Mouse (Mus musculus) left cerebral cortex, adult 8-10 months (tissue): ENCODE results near the gene Sfmbt2. TPM values are rescaled to one million over a fixed set of nuclear protein-coding genes. Genes with fewer than 3 reads are reported as not detected.

Source experiments
- DNase-seq, 2 experiments: peaks; one replicate each; pipeline ENCODE4 v3.0.0; 2022; ENCODE audit warnings: low spot score in 2 of 2
- total RNA-seq, 4 experiments: library from RNA; stranded (reverse); gene quantifications; 2 replicates each; pipeline ENCODE4 v1.2.4; 2022

Gene Sfmbt2
- total RNA-seq, 4 experiments from 2014 or later, result 2.6 to 4.3 (median 2.7) TPM

GRCm38 (mm10) chr2:10372321-10372723 is 2.0 kb downstream of the Sfmbt2 start:
- peak in 1 of 2 experiments; percentile 31 for DNase-seq

GRCm38 (mm10) chr2:10372776-10373507 is 2.6 kb downstream of the Sfmbt2 start:
- DNase-seq, result no peak

- no peak for DNase-seq
Measured at GRCm38 (mm10) chr2:10373508-10374206, 3.3 kb downstream of the Sfmbt2 start.

- no peak for DNase-seq
Measured at GRCm38 (mm10) chr2:10374207-10375023, 4.1 kb downstream of the Sfmbt2 start.

GRCm38 (mm10) chr2:10375024-10375372 is 4.7 kb downstream of the Sfmbt2 start:
- DNase-seq, result no peak

GRCm38 (mm10) chr2:10389988-10390387 is 19.7 kb downstream of the Sfmbt2 start:
- DNase-seq, result no peak

- DNase-seq, result no peak
Measured at GRCm38 (mm10) chr2:10390791-10391190, 20.5 kb downstream of the Sfmbt2 start.

- DNase-seq, result peak in 1 of 2 experiments; percentile 47
Measured at GRCm38 (mm10) chr2:10395143-10395542, 24.8 kb downstream of the Sfmbt2 start.

- no peak for DNase-seq
Measured at GRCm38 (mm10) chr2:10397790-10398189, 27.5 kb downstream of the Sfmbt2 start.

- DNase-seq, result no peak
Measured at GRCm38 (mm10) chr2:10406151-10406550, 35.8 kb downstream of the Sfmbt2 start.

- DNase-seq, result no peak
Measured at GRCm38 (mm10) chr2:10409422-10409821, 39.1 kb downstream of the Sfmbt2 start.

GRCm38 (mm10) chr2:10410069-10410468 is 39.8 kb downstream of the Sfmbt2 start:
- DNase-seq, result peak in 1 of 2 experiments; percentile 7

- no peak for DNase-seq
Measured at GRCm38 (mm10) chr2:10420944-10421420, 50.7 kb downstream of the Sfmbt2 start.

GRCm38 (mm10) chr2:10437290-10437689 is 67.0 kb downstream of the Sfmbt2 start:
- DNase-seq, result no peak

- no peak for DNase-seq
Measured at GRCm38 (mm10) chr2:10441811-10442210, 71.5 kb downstream of the Sfmbt2 start.

- DNase-seq, result no peak
Measured at GRCm38 (mm10) chr2:10453577-10453976, 83.3 kb downstream of the Sfmbt2 start.

- DNase-seq, result no peak
Measured at GRCm38 (mm10) chr2:10458309-10458708, 88.0 kb downstream of the Sfmbt2 start.

GRCm38 (mm10) chr2:10516516-10516915 is 146.2 kb downstream of the Sfmbt2 start:
- DNase-seq, result no peak

- DNase-seq, result no peak
Measured at GRCm38 (mm10) chr2:10521719-10522415, 151.6 kb downstream of the Sfmbt2 start.

GRCm38 (mm10) chr2:10525622-10526021 is 155.3 kb downstream of the Sfmbt2 start:
- DNase-seq, result no peak

GRCm38 (mm10) chr2:10541762-10542161 is 171.5 kb downstream of the Sfmbt2 start:
- DNase-seq, result no peak
